Mouse (Mus musculus): ENCODE results near the gene Rpl36a-ps1. TPM values are rescaled to one million over a fixed set of nuclear protein-coding genes. Genes with fewer than 3 reads are reported as not detected.
"Not testable (repeated sequence)": the region's sequence is repeated elsewhere in the genome, so short reads cannot be mapped to it uniquely, and the experiment has no call there.

Gene Rpl36a-ps1
- total RNA-seq (2022): 1 to 10 TPM in 3 of 4 experiments, not detected in 1; 1.0 to 2.3 (median 1.9) TPM

DNA sequence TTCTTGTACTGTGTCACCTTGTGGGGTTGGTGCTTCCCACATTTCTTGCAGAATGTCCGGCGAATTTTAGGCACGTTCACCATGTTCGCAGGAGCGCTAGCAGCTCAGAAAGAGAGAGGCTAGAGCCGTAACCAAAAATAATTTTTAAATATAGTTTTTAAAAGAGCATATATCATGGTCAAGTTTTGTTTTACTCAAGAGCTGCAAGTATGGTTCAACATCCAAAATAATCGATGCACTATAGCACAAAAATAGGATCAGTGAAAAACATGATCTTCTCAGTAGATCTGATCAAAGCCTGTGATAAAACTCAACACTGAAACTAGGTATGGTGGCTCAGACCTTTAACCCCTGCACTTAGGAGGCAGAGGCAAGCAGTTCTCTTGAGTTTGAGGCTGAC, at the start of gene Rpl36a-ps1:
Gene Rpl36a-ps1, minus strand, starts transcription at position 101 of the 400 bp plus-strand sequence.
- no peak for DNase-seq (ENCODE audit: low spot score in 2 of 2)

GRCm38 (mm10) chr14:99043499-99043898, 49.4 kb upstream of the Rpl36a-ps1 start:
- DNase-seq (ENCODE audit: low spot score in 2 of 2): no peak

DNA sequence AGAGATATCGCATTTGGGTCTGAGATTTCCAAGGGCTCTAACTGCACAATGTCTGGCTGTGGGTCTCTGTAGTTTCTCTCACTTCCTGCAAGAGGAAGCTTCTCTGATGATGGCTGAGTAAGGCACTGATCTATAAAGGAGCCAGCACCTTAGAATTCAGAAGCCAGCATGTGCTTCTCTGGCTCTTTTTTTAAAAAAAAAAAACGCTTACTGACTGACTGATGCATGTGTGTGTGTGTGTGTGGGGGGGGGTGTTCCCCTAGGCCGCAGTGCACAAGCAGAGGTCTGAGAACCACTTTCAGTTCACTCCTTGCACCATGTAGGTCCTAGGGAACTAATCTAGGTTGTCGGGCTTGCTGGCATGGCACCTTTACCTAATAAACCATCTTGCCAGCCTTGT, 47.3 kb upstream of the Rpl36a-ps1 start:
- no peak for DNase-seq (ENCODE audit: low spot score in 2 of 2)

GRCm38 (mm10) chr14:99039308-99039707, 45.2 kb upstream of the Rpl36a-ps1 start:
- not testable (repeated sequence) for DNase-seq (ENCODE audit: low spot score in 2 of 2)

DNA sequence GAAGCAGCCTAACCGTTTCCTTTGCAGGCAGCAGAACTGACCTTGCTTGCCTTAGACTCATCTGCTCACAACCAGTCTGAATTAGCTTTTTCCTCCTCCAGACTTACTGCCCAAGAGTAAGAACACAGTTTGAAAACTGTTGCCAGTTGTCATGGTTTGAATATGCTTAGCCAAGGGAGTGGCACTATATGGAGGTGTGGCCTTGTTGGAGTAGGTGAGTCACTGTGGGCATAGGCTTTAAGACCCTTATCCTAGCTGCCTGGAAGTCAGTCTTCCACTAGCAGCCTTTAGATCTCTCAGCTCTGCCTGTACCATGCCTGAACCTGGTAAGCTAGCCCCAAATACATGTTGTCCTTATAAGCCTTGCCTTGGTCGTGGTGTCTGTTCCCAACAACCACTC, 43.6 kb upstream of the Rpl36a-ps1 start:
- DNase-seq (ENCODE audit: low spot score in 2 of 2): no peak

GRCm38 (mm10) chr14:99036039-99036438, 41.9 kb upstream of the Rpl36a-ps1 start:
- no peak for DNase-seq (ENCODE audit: low spot score in 2 of 2)

DNA sequence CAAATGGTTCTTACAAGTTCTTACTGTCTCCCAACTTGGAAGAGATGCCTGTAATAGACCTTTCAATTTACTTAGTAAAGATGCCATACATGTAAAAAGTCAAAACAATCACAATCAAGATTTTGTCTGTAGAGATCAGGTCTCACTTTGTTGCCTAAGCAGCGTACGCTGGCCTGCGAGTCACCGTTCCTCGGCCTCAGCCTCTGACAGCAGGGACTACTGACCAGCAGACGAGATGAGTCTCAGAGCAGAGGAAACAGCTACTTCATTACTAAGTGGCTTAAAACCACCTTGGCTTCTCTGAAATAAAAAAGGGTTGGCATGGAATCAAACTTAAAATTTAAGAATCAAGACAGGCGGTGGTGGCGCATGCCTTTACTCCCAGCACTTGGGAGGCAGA, 40.7 kb upstream of the Rpl36a-ps1 start:
- DNase-seq (ENCODE audit: low spot score in 2 of 2): not testable (repeated sequence)

GRCm38 (mm10) chr14:99032596-99032995, 38.5 kb upstream of the Rpl36a-ps1 start:
- no peak for DNase-seq (ENCODE audit: low spot score in 2 of 2)

- DNase-seq (ENCODE audit: low spot score in 2 of 2): no peak
Measured at GRCm38 (mm10) chr14:99031337-99031873, 37.3 kb upstream of the Rpl36a-ps1 start.

- peak in 1 of 2 experiments; percentile 31 for DNase-seq (ENCODE audit: low spot score in 2 of 2)
Measured at GRCm38 (mm10) chr14:99029987-99030386, 35.9 kb upstream of the Rpl36a-ps1 start.

- DNase-seq (ENCODE audit: low spot score in 2 of 2): no peak
Measured at GRCm38 (mm10) chr14:99022346-99023086, 28.4 kb upstream of the Rpl36a-ps1 start.

GRCm38 (mm10) chr14:99019136-99019808, 25.2 kb upstream of the Rpl36a-ps1 start:
- no peak for DNase-seq (ENCODE audit: low spot score in 2 of 2)

- no peak for DNase-seq (ENCODE audit: low spot score in 2 of 2)
Measured at GRCm38 (mm10) chr14:99018691-99019090, 24.6 kb upstream of the Rpl36a-ps1 start.

DNA sequence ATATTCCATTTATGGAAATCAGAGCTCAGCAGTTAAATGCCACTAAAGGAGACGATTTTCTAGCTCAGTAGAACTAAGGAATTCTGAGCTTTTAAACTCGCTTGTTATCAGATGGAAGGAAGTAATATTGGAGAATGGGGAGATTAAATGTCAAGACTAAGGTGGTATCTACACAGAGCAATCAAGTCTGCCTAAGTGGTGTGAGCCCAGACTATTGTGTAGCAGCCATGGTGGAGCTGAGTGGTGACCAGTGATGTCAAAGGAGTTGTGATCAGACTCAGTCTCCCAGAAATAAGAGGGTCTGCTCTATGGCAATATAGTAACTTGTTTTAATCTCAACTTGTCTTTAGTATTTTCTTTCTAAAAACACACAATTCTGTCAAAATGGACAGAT, 16.8 kb upstream of the Rpl36a-ps1 start:
- no peak for DNase-seq (ENCODE audit: low spot score in 2 of 2)

DNA sequence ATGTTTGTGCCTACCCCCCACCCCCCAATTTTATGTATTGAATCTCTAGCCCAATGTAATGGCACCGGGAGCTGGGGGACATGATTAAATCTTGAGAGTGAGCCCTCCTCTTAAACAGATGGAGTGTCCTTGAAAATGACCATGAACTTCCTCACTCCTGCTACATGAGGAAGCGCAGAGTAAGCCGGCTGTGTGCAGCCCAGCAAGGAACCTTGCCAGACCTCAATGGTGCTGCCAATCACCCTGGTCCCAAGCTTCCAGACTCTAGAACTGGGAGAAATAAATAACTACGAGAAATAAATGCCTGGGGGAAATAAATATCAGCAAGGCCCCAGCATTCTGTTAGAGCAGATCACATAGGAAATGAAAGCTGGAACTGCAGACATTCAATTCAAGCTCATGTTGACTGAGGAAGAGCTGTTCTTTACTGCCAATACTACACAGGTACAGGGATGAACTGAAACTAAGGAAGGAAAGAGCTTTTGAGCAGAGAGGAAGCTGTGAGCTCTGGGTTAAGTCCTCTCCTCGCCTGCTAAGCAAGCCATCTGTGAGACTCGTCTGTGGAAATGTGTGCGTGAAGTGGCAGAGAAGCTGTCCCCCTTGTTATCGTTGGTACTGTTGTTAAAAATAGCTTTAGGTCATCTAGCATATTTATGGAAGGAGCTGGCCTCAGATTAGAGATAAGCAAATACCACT, 16.3 kb upstream of the Rpl36a-ps1 start:
- DNase-seq (ENCODE audit: low spot score in 2 of 2): no peak

DNA sequence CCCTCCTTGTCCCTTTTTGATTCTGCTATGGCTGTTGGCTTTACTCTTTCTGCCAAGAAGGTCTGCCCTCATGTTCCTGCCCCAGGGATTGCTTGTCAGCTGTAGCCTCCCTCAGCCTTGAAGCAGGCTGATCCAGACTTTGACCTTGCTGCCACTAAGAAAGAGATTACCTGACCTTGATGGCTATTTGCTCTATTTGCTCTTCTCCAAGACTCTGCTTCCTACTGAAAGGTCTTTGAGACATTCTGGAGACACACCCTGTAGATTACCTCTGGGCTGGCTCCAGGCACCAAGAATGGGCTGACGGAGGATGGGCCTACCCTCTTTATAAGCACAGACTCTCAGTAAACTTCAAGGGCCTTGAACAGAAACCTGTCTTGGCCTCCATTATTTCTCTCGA, 1.6 kb downstream of the Rpl36a-ps1 start:
- no peak for DNase-seq (ENCODE audit: low spot score in 2 of 2)

DNA sequence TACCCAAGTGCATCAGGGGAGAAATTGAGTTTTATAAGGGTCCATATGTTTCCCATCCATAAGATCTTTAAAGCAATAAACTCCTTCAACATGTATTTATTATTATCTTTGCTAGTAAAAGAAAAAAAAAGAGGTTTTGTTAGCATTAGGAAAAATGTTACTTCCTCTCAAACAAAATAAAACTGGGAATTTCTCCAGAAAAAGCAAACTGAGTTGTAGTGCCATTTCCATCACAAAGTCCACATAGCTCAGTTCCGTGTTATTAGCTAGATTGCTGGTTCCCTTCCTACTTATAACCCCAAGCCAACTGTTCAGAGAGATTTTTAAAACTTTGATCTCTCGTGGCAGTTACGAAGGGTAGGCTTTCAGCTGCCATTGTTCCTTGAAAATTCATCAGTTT, 3.5 kb downstream of the Rpl36a-ps1 start:
- no peak for DNase-seq (ENCODE audit: low spot score in 2 of 2)

DNA sequence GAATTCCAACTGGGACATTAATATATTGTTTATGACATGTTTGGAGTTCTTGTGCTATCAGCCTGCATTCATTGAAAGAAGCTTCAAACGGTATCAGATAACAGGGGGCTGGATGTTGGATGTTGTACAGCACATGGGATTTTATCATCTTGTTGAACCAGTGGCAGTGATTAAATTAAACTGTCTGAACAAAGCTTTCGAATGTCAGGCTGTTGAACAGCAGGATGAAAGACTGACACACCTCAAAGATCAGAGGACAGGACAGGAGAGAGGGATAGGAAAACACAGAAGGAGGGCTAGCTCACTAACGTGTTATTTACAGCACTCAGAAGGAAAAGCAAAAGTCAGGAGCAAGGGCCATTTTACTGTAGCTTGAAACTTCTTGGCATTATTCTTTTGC, 4.3 kb downstream of the Rpl36a-ps1 start:
- DNase-seq (ENCODE audit: low spot score in 2 of 2): no peak

DNA sequence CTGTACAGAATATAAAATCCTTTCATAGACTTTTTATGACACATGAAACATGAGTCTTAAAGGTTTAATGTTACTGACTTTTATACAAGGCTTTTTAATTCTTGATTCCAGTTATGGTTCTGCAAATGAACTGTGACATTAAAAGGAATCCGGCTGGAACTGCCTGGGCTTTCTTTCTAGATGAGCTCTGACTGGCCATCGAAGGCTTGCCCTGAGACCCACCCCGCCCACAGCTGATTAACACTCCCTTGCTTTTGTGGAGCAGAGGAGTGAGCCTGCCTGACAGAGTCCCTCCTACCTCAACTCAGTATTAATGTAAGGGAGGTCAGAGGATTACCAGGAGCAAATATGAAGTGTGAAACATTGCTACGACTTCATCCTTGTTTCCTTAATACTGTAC, 22.2 kb downstream of the Rpl36a-ps1 start:
- no peak for DNase-seq (ENCODE audit: low spot score in 2 of 2)

DNA sequence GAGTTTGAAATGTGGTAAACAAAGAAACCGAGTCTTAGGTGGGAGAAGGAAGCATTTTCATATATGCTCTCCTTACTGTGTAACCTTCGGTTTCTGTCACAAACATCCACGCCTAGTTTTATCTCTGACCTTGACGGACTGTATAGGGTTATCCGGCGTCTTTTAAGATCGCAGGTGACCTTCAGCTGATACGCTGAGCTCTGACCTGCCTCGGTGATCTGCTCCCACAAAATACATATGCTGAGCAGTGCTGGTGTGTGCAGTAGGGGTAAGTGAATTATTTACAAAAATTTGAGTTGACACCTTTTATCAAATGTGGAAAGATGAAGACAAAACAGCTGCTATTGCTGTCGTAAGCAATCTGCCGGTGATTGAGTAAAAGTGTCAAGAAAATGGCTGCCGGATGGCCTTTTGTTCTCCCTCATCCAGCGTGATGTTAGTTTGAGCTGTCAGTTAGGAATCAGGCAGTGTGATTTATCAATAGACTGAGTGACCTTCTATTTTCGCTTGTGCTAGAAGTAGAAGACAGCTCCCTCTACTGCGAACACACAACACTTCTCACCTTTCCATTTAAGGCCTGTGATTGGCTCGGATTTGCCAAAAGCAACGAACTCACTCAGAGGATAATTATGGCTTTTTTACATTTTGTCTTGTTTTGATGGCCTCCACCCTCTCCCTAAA, 35.0 kb downstream of the Rpl36a-ps1 start:
- no peak for DNase-seq (ENCODE audit: low spot score in 2 of 2)

DNA sequence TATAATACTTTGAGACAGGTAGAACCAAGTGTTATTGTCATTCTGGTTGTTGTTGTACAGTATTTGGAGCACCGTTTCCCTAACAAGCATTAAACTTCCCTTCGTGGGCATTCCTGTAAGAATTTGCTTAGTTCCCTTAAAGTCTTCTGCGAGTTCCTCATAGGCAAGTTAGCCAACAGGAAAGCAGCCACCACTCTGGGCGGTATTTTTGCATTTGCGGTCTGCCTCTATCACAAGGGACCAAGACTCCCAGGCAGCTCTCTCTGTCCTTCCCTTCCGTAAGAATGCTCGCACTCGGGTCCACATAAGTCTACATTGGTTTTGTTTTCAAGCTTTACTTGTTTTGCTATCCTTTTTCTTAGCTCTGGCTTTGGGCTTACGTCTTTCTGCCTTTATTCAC, 37.3 kb downstream of the Rpl36a-ps1 start:
- DNase-seq (ENCODE audit: low spot score in 2 of 2): no peak

Measured in left cerebral cortex, adult 8-10 months (tissue).